Mouse (Mus musculus) ES-Bruce4 (cell line): ENCODE data around the gene Tshr.

Experiments
- CTCF ChIP-seq: IDR thresholded peaks from one replicate; pipeline ENCODE4 v1.8.1; 2011; ENCODE audit warnings: low read depth, low read length
- EP300 ChIP-seq: IDR thresholded peaks from 2 replicates; pipeline ENCODE4 v1.6.1; 2011; ENCODE audit warnings: low read depth, low read length; ENCODE audit not compliant: insufficient read depth
- POLR2A ChIP-seq: IDR thresholded peaks from one replicate; pipeline ENCODE4 v1.8.1; 2011; ENCODE audit warnings: low read length; ENCODE audit not compliant: insufficient read depth

- no peak for TF ChIP-seq CTCF
- TF ChIP-seq POLR2A, result no peak
- no peak for TF ChIP-seq EP300
Observed at GRCm38 (mm10) chr12:91582362-91583002, 198.1 kb downstream of the Tshr start.
